Mouse (Mus musculus): ENCODE results near the gene Drc3.

Drc3 gene

GRCm38 (mm10) chr11:60352559-60353411 lies at the start of gene Drc3, which contains the start of gene Tom1l2:
TSS of gene Drc3 (plus strand) at chr11:60353329.
TSS of gene Tom1l2 (minus strand) at chr11:60352905.
- DNase-seq (ENCODE audit: low spot score in 2 of 2): peak; percentile 99

GRCm38 (mm10) chr11:60303497-60303896 lies 49.6 kb upstream of the Drc3 start:
- no peak for DNase-seq (ENCODE audit: low spot score in 2 of 2)

GRCm38 (mm10) chr11:60305611-60306010 lies 47.5 kb upstream of the Drc3 start:
- DNase-seq (ENCODE audit: low spot score in 2 of 2): no peak

GRCm38 (mm10) chr11:60306834-60307233 lies 46.3 kb upstream of the Drc3 start:
- DNase-seq (ENCODE audit: low spot score in 2 of 2): no peak

- DNase-seq (ENCODE audit: low spot score in 2 of 2): no peak
Measured at GRCm38 (mm10) chr11:60307375-60307825, 45.7 kb upstream of the Drc3 start.

GRCm38 (mm10) chr11:60308061-60308460 lies 45.1 kb upstream of the Drc3 start:
- no peak for DNase-seq (ENCODE audit: low spot score in 2 of 2)

- DNase-seq (ENCODE audit: low spot score in 2 of 2): no peak
Measured at GRCm38 (mm10) chr11:60308506-60309116, 44.5 kb upstream of the Drc3 start.

- no peak for DNase-seq (ENCODE audit: low spot score in 2 of 2)
Measured at GRCm38 (mm10) chr11:60309875-60310274, 43.3 kb upstream of the Drc3 start.

GRCm38 (mm10) chr11:60311025-60311854 lies 41.9 kb upstream of the Drc3 start:
- peak; percentile 66 to 71 for DNase-seq (ENCODE audit: low spot score in 2 of 2)

- no peak for DNase-seq (ENCODE audit: low spot score in 2 of 2)
Measured at GRCm38 (mm10) chr11:60316250-60316649, 36.9 kb upstream of the Drc3 start.

- no peak for DNase-seq (ENCODE audit: low spot score in 2 of 2)
Measured at GRCm38 (mm10) chr11:60316883-60317282, 36.2 kb upstream of the Drc3 start.

- DNase-seq (ENCODE audit: low spot score in 2 of 2): no peak
Measured at GRCm38 (mm10) chr11:60317376-60318102, 35.6 kb upstream of the Drc3 start.

- DNase-seq (ENCODE audit: low spot score in 2 of 2): no peak
Measured at GRCm38 (mm10) chr11:60318716-60319115, 34.4 kb upstream of the Drc3 start.

GRCm38 (mm10) chr11:60319257-60320066 lies 33.7 kb upstream of the Drc3 start:
- DNase-seq (ENCODE audit: low spot score in 2 of 2): no peak

- no peak for DNase-seq (ENCODE audit: low spot score in 2 of 2)
Measured at GRCm38 (mm10) chr11:60320426-60321037, 32.6 kb upstream of the Drc3 start.

- no peak for DNase-seq (ENCODE audit: low spot score in 2 of 2)
Measured at GRCm38 (mm10) chr11:60321438-60321837, 31.7 kb upstream of the Drc3 start.

- no peak for DNase-seq (ENCODE audit: low spot score in 2 of 2)
Measured at GRCm38 (mm10) chr11:60323731-60324130, 29.4 kb upstream of the Drc3 start.

- no peak for DNase-seq (ENCODE audit: low spot score in 2 of 2)
Measured at GRCm38 (mm10) chr11:60330551-60330950, 22.6 kb upstream of the Drc3 start.

- no peak for DNase-seq (ENCODE audit: low spot score in 2 of 2)
Measured at GRCm38 (mm10) chr11:60333461-60333860, 19.7 kb upstream of the Drc3 start.

- no peak for DNase-seq (ENCODE audit: low spot score in 2 of 2)
Measured at GRCm38 (mm10) chr11:60334124-60334523, 19.0 kb upstream of the Drc3 start.
